ENCODE assay signal across 24 mouse cellular contexts in genomic region chr6:53569436-53569835, GRCm38 (mm10).
DNase-seq lines count a peak whose midpoint lies in the region; ATAC-seq and TF ChIP-seq lines count a peak whose summit lies in the region.
"Had no signal": no experiment of that assay in that cellular context is flagged by ENCODE, and none has a peak within 500 bp of the region (broad histone marks: within the 10 kb centered on the region; RNA-seq: fewer than 3 reads in every experiment).

No protein-coding gene starts in this region.

- peaks cover 43% of the 10 kb centered on the region for H3K4me1 ChIP-seq in forebrain, embryonic 13.5 days
- H3K4me1 ChIP-seq in forebrain, embryonic 15.5 days, result peaks cover 37% of the 10 kb centered on the region
- H3K4me1 ChIP-seq in hindbrain, embryonic 10.5 days (replicated peaks), result peaks cover 28% of the 10 kb centered on the region
- H3K4me1 ChIP-seq in hindbrain, postnatal 0 days (ENCODE audit: insufficient read depth, low read length), result peaks cover 6% of the 10 kb centered on the region; the same call in 1 of the 2 replicates
- peaks cover 38% of the 10 kb centered on the region for H3K4me1 ChIP-seq in embryonic facial prominence, embryonic 14.5 days (ENCODE audit: control insufficient read depth, insufficient read depth, low read length)
- H3K4me1 ChIP-seq: liver, embryonic 13.5 days had no signal

- no peak for DNase-seq in hindbrain, embryonic 10.5 days (ENCODE audit: low spot score)
- no peak for DNase-seq in hindbrain, postnatal 0 days (ENCODE audit: low spot score)
- peak; percentile 76 for DNase-seq in embryonic facial prominence, embryonic 14.5 days (ENCODE audit: low spot score)
- no peak for DNase-seq in layer of hippocampus, adult 8-10 months (ENCODE audit: low spot score in 2 of 2)
- DNase-seq: adrenal gland, postnatal 14 days; cerebellum, adult 9-10 months; gastrocnemius, postnatal 10 days; kidney, adult 8-10 months; kidney, postnatal 10 days; liver, embryonic 13.5 days; thymus, adult 2 months; thymus, postnatal 4 days had no signal

- H3K9me3 ChIP-seq in forebrain, embryonic 13.5 days (replicated peaks), result no peaks in the 10 kb centered on the region
- no peaks in the 10 kb centered on the region for H3K9me3 ChIP-seq in forebrain, embryonic 15.5 days
- no peaks in the 10 kb centered on the region for H3K9me3 ChIP-seq in hindbrain, embryonic 10.5 days
- H3K9me3 ChIP-seq in hindbrain, postnatal 0 days (ENCODE audit: low read length), result no peaks in the 10 kb centered on the region
- no peaks in the 10 kb centered on the region for H3K9me3 ChIP-seq in embryonic facial prominence, embryonic 14.5 days (ENCODE audit: control insufficient read depth, low read length)
- H3K9me3 ChIP-seq: limb, embryonic 13.5 days; liver, embryonic 13.5 days; lung, embryonic 15.5 days had no signal

- 36% methylated on average over 3 of the region's 3 CpGs for WGBS in forebrain, embryonic 13.5 days
- 30% methylated on average over 3 of the region's 3 CpGs for WGBS in forebrain, embryonic 15.5 days
- WGBS in hindbrain, embryonic 10.5 days, result 65% methylated on average over 3 of the region's 3 CpGs
- WGBS in hindbrain, postnatal 0 days, result 34% methylated on average over 3 of the region's 3 CpGs
- 25% methylated on average over 3 of the region's 3 CpGs for WGBS in embryonic facial prominence, embryonic 14.5 days

- H3K79me2 ChIP-seq in C2C12 (ENCODE audit: control insufficient read depth, insufficient read depth), result peaks cover 6% of the 10 kb centered on the region

- ATAC-seq in forebrain, embryonic 13.5 days, result no peak
- no peak for ATAC-seq in forebrain, embryonic 15.5 days (replicated peaks)
- no peak for ATAC-seq in hindbrain, postnatal 0 days
- no peak for ATAC-seq in embryonic facial prominence, embryonic 14.5 days (ENCODE audit: low read depth)
- ATAC-seq: CD4-positive, CD25-positive, alpha-beta regulatory T cell, adult 4 months; forebrain, embryonic 14.5 days had no signal

- H3K9ac ChIP-seq in forebrain, embryonic 13.5 days, result no peak overlapping the region
- no peak overlapping the region for H3K9ac ChIP-seq in forebrain, embryonic 15.5 days (replicated peaks)
- H3K9ac ChIP-seq in hindbrain, postnatal 0 days (replicated peaks; ENCODE audit: low read length), result no peak overlapping the region
- no peak overlapping the region for H3K9ac ChIP-seq in embryonic facial prominence, embryonic 14.5 days (ENCODE audit: low read depth, low read length)
- H3K9ac ChIP-seq: hindbrain, embryonic 14.5 days; limb, embryonic 13.5 days; liver, embryonic 13.5 days; lung, embryonic 15.5 days had no signal

- no peaks in the 10 kb centered on the region for H3K79me3 ChIP-seq in C2C12 (ENCODE audit: low read depth)

- H3ac ChIP-seq in C2C12 (ENCODE audit: control insufficient read depth, insufficient read length, low read depth), result no peak overlapping the region

- H3K4me2 ChIP-seq in forebrain, embryonic 13.5 days, result no peak overlapping the region
- no peak overlapping the region for H3K4me2 ChIP-seq in forebrain, embryonic 15.5 days (replicated peaks)
- H3K4me2 ChIP-seq in hindbrain, postnatal 0 days (ENCODE audit: low read depth, low read length), result no peak overlapping the region
- no peak overlapping the region for H3K4me2 ChIP-seq in embryonic facial prominence, embryonic 14.5 days (ENCODE audit: low read depth, low read length)
- H3K4me2 ChIP-seq: heart, embryonic 11.5 days; hindbrain, embryonic 14.5 days; limb, embryonic 13.5 days; liver, embryonic 13.5 days; lung, embryonic 15.5 days had no signal

- 0 out of 2 replicates have a peak overlapping the region, but pooled peaks have one; percentile 1 for H3K27ac ChIP-seq in forebrain, embryonic 13.5 days
- H3K27ac ChIP-seq in forebrain, embryonic 15.5 days (replicated peaks), result no peak overlapping the region
- 0 out of 2 replicates have a peak overlapping the region, but pooled peaks have one; percentile 6 for H3K27ac ChIP-seq in hindbrain, embryonic 10.5 days
- H3K27ac ChIP-seq in hindbrain, postnatal 0 days, result no peak overlapping the region
- H3K27ac ChIP-seq in embryonic facial prominence, embryonic 14.5 days (replicated peaks; ENCODE audit: low read depth, low read length), result no peak overlapping the region
- H3K27ac ChIP-seq: hindbrain, embryonic 14.5 days; limb, embryonic 13.5 days; liver, embryonic 13.5 days; lung, embryonic 15.5 days; macrophage; stomach, postnatal 0 days had no signal

- no peaks in the 10 kb centered on the region for H3K27me3 ChIP-seq in forebrain, embryonic 13.5 days
- H3K27me3 ChIP-seq in forebrain, embryonic 15.5 days, result no peaks in the 10 kb centered on the region
- no peaks in the 10 kb centered on the region for H3K27me3 ChIP-seq in hindbrain, embryonic 10.5 days (ENCODE audit: insufficient read depth, poor library complexity, severe bottlenecking)
- H3K27me3 ChIP-seq in hindbrain, postnatal 0 days (ENCODE audit: insufficient read depth, low read length), result no peaks in the 10 kb centered on the region
- no peaks in the 10 kb centered on the region for H3K27me3 ChIP-seq in C2C12 (ENCODE audit: control insufficient read depth, insufficient read depth, insufficient read length)
- no peaks in the 10 kb centered on the region for H3K27me3 ChIP-seq in embryonic facial prominence, embryonic 14.5 days (replicated peaks; ENCODE audit: control insufficient read depth, insufficient read depth, low read length)
- H3K27me3 ChIP-seq: limb, embryonic 13.5 days; liver, embryonic 13.5 days; lung, embryonic 15.5 days had no signal

- no peaks in the 10 kb centered on the region for H3K36me3 ChIP-seq in forebrain, embryonic 13.5 days (ENCODE audit: poor library complexity, severe bottlenecking)
- no peaks in the 10 kb centered on the region for H3K36me3 ChIP-seq in forebrain, embryonic 15.5 days
- no peaks in the 10 kb centered on the region for H3K36me3 ChIP-seq in hindbrain, embryonic 10.5 days
- H3K36me3 ChIP-seq in hindbrain, postnatal 0 days (ENCODE audit: insufficient read depth, low read length), result no peaks in the 10 kb centered on the region
- no peaks in the 10 kb centered on the region for H3K36me3 ChIP-seq in C2C12 (ENCODE audit: control insufficient read depth, insufficient read depth)
- no peaks in the 10 kb centered on the region for H3K36me3 ChIP-seq in embryonic facial prominence, embryonic 14.5 days (ENCODE audit: control insufficient read depth, insufficient read depth, low read length)
- H3K36me3 ChIP-seq: limb, embryonic 13.5 days; liver, embryonic 13.5 days; lung, embryonic 15.5 days had no signal

- no peak overlapping the region for H3K4me3 ChIP-seq in forebrain, embryonic 13.5 days
- no peak overlapping the region for H3K4me3 ChIP-seq in forebrain, embryonic 15.5 days
- H3K4me3 ChIP-seq in hindbrain, embryonic 10.5 days, result no peak overlapping the region
- H3K4me3 ChIP-seq in hindbrain, postnatal 0 days (ENCODE audit: low read length), result no peak overlapping the region
- no peak overlapping the region for H3K4me3 ChIP-seq in C2C12 (ENCODE audit: insufficient read depth, poor library complexity, severe bottlenecking)
- no peak overlapping the region for H3K4me3 ChIP-seq in embryonic facial prominence, embryonic 14.5 days (ENCODE audit: low read depth, low read length)
- H3K4me3 ChIP-seq: erythroblast, embryonic 14.5 days; limb, embryonic 13.5 days; liver, embryonic 13.5 days; lung, embryonic 15.5 days had no signal

- TF ChIP-seq CTCF in hindbrain, postnatal 0 days (IDR thresholded peaks at IDR 0.05; ENCODE audit: low read depth), result no peak
- no peak for TF ChIP-seq CTCF in C2C12 (IDR thresholded peaks at IDR 0.05; ENCODE audit: control insufficient read depth, insufficient read depth, insufficient read length)

TF ChIP-seq in C2C12, 6 proteins besides CTCF, POLR2A, EP300 and RAD21:
- TF ChIP-seq MYOD1 (IDR thresholded peaks at IDR 0.05; ENCODE audit: control insufficient read depth, insufficient read length, low read depth) (peak; percentile 93), MYOG (IDR thresholded peaks at IDR 0.05; ENCODE audit: control insufficient read depth, extremely low read depth, insufficient read length) (no peak)

Comparison
In these comparisons a context has a peak if more than half of its experiments do, and no peak if none do; other contexts are left out.
1. H3K27ac ChIP-seq: peak in forebrain, embryonic 13.5 days (single experiment) and hindbrain, embryonic 10.5 days (single experiment); none in forebrain, embryonic 15.5 days (single experiment), hindbrain, postnatal 0 days (single experiment) and embryonic facial prominence, embryonic 14.5 days (single experiment).